Mouse (Mus musculus): ENCODE measurements at regions not wholly inside any gene's neighbourhood (a gene's known extent, or its start where the extent isn't known, plus 50 kb on each side); places are given as distances from the start of the nearest gene placed in this dataset.
"Not testable (repeated sequence)": the region's sequence is repeated elsewhere in the genome, so short reads cannot be mapped to it uniquely, and the experiment has no call there.

GRCm38 (mm10) chr8:57383746-57384320 lies 63.0 kb downstream of the Hand2 start:
- DNase-seq (ENCODE audit: low read depth, low spot score), result no peak

GRCm38 (mm10) chr8:57387627-57388026 lies 66.8 kb downstream of the Hand2 start:
- DNase-seq (ENCODE audit: low read depth, low spot score), result no peak

GRCm38 (mm10) chr8:57388579-57388978 lies 67.1 kb upstream of the Scrg1 start:
- no peak for DNase-seq (ENCODE audit: low read depth, low spot score)

- DNase-seq (ENCODE audit: low read depth, low spot score), result no peak
Observed at GRCm38 (mm10) chr8:57397999-57398635, 57.6 kb upstream of the Scrg1 start.

GRCm38 (mm10) chr8:57400171-57400570 lies 55.6 kb upstream of the Scrg1 start:
- not testable (repeated sequence) for DNase-seq (ENCODE audit: low read depth, low spot score)

- no peak for DNase-seq (ENCODE audit: low read depth, low spot score)
Observed at GRCm38 (mm10) chr8:57400776-57401631, 54.7 kb upstream of the Scrg1 start.

- DNase-seq (ENCODE audit: low read depth, low spot score), result no peak
Observed at GRCm38 (mm10) chr8:57401661-57402060, 54.1 kb upstream of the Scrg1 start.

- no peak for DNase-seq (ENCODE audit: low read depth, low spot score)
Observed at GRCm38 (mm10) chr8:57402200-57402599, 53.5 kb upstream of the Scrg1 start.

GRCm38 (mm10) chr8:57403640-57404180 lies 52.0 kb upstream of the Scrg1 start:
- DNase-seq (ENCODE audit: low read depth, low spot score), result no peak

- peak; percentile 81 for DNase-seq (ENCODE audit: low read depth, low spot score)
Observed at GRCm38 (mm10) chr8:57405277-57405817, 50.4 kb upstream of the Scrg1 start.
